18 mouse cellular contexts compared by ENCODE assay signal in the genomic region with DNA sequence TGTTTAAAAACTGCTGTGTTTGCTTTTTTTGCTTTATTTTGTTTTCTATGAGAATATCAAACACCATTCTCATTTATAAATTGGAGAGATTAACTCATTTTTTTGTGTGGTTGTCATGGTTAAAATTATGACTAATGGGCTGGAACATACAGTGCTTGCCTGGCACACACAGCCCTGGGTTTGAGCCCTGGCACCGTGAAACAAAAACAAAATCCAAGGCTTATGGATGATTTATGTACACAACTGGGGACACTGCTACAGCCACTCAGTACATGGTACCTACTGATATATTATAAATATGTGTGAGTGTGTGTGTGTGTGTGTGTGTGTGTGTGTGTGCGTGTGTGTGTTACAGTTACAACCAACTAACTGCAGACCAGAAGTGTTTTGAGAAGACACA. TPM values are rescaled to one million over a fixed set of nuclear protein-coding genes. Genes with fewer than 3 reads are reported as not detected.
"Had no signal": no experiment of that assay in that cellular context is flagged by ENCODE, and none has a peak within 500 bp of the region (broad histone marks: within the 10 kb centered on the region; RNA-seq: fewer than 3 reads in every experiment).

No protein-coding gene starts in this region.

- H3K4me2 ChIP-seq: limb, embryonic 12.5 days; liver, embryonic 13.5 days; lung, embryonic 15.5 days; midbrain, embryonic 13.5 days; neural tube, embryonic 15.5 days had no signal

- H3K4me1 ChIP-seq: neural tube, embryonic 15.5 days had no signal

- H3K9me3 ChIP-seq: limb, embryonic 12.5 days; liver, embryonic 13.5 days; lung, embryonic 15.5 days; midbrain, embryonic 13.5 days; neural tube, embryonic 15.5 days had no signal

- H3K27ac ChIP-seq: limb, embryonic 12.5 days; liver, embryonic 13.5 days; lung, embryonic 15.5 days; midbrain, embryonic 13.5 days; neural tube, embryonic 15.5 days had no signal

- DNase-seq: kidney, postnatal 25 days; liver; liver, embryonic 13.5 days; liver, postnatal 0 days; lung, postnatal 36 days; right cerebral cortex, adult 18-20 months; right cerebral cortex, postnatal 25 days; thymus, adult 18-20 months; thymus, postnatal 14 days had no signal

- H3K36me3 ChIP-seq: liver, embryonic 13.5 days; midbrain, embryonic 13.5 days; neural tube, embryonic 15.5 days had no signal

- ATAC-seq: liver, postnatal 0 days; midbrain, embryonic 13.5 days had no signal

- H3K27me3 ChIP-seq: limb, embryonic 12.5 days; liver, embryonic 13.5 days; lung, embryonic 15.5 days; midbrain, embryonic 13.5 days; neural tube, embryonic 15.5 days had no signal

- H3K4me3 ChIP-seq: limb, embryonic 12.5 days; liver, embryonic 13.5 days; lung, embryonic 15.5 days; midbrain, embryonic 13.5 days; myocyte; neural tube, embryonic 15.5 days had no signal

- H3K9ac ChIP-seq: limb, embryonic 12.5 days; liver, embryonic 13.5 days; liver, postnatal 0 days; lung, embryonic 15.5 days; midbrain, embryonic 13.5 days; neural tube, embryonic 15.5 days had no signal

RNA-seq across cellular contexts. Expression of gene 1700034J05Rik, which starts 19.2 kb away (rescaled TPM):
- total RNA-seq: layer of hippocampus, postnatal 10 days; left cerebral cortex, postnatal 36 days; megakaryocyte progenitor cell, adult 5-6 weeks had no signal
- polyA plus RNA-seq: liver, embryonic 13.5 days; neural tube, embryonic 15.5 days; small intestine, adult 2 months had no signal

RNA-seq across cellular contexts. Expression of gene Rep15, which starts 59.0 kb away (rescaled TPM):
- total RNA-seq: megakaryocyte progenitor cell, adult 5-6 weeks had no signal
